8 mouse cellular contexts compared by ENCODE assay signal in the genomic region with DNA sequence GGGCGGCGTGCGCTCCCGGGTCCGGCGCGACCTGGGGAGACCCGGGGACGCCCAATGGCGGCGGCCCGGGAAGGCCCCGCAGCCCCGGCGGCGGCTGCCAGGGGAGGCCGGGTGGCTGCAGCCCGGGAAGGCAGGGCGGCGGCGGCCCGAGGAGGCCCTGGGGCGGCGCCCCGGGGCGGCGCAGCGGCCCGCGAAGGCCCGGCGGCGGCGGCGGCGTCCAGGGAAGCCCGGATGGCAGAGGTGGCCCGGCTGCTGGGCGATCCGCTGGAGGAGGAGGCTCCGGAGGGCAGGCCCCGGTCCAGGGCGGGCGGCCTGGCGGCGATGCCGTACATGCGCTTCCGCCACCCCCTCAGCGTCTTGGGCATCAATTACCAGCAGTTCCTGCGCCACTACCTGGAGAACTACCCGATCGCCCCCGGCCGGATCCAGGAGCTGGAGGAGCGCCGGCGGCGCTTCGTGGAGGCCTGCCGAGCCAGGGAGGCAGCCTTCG. TPM values are rescaled to one million over a fixed set of nuclear protein-coding genes. Genes with fewer than 3 reads are reported as not detected.
A peak's percentile ranks its signal among the peaks of the same experiment; 100 is the strongest.
DNase-seq lines count a peak whose midpoint lies in the region; ATAC-seq and TF ChIP-seq lines count a peak whose summit lies in the region.

No protein-coding gene starts in this region.

- H3K27me3 ChIP-seq in Patski: no peaks in the 10 kb centered on the region
- H3K27me3 ChIP-seq in hindbrain, embryonic 16.5 days (replicated peaks; ENCODE audit: control insufficient read depth, insufficient read depth, low read length): no peaks in the 10 kb centered on the region

- peaks cover 9% of the 10 kb centered on the region for H3K4me1 ChIP-seq in hindbrain, embryonic 16.5 days (ENCODE audit: control insufficient read depth, insufficient read depth, low read depth, low read length)

- ATAC-seq in Patski: peak; percentile 38
- peak; percentile 79 for ATAC-seq in hindbrain, embryonic 16.5 days
- ATAC-seq in activated CD4-positive, CD25-positive, alpha-beta regulatory T cell, adult 4 months: no peak

- peaks cover 10% of the 10 kb centered on the region; the same call in 1 of the 2 replicates for H3K36me3 ChIP-seq in hindbrain, embryonic 16.5 days (ENCODE audit: control insufficient read depth, insufficient read depth, low read length)

- WGBS in hindbrain, embryonic 16.5 days: under 1% methylated on average over 45 of the region's 62 CpGs

- peak overlapping the region; percentile 94 for H3K4me2 ChIP-seq in hindbrain, embryonic 16.5 days (ENCODE audit: low read length)

- DNase-seq in Patski (ENCODE audit: low read depth, low spot score): no peak
- peak; percentile 77 to 79 for DNase-seq in cerebellum, postnatal 10 days
- DNase-seq in gastrocnemius, adult 8-10 months (ENCODE audit: low spot score in 2 of 2): peak; percentile 17 to 32
- DNase-seq in left cerebral cortex, adult 8-10 months (ENCODE audit: low spot score in 2 of 2): peak; percentile 40 to 42
- peak; percentile 64 to 74 for DNase-seq in lung, postnatal 4 days
- peak; percentile 47 for DNase-seq in right cerebral cortex, postnatal 14 days

- no peak for TF ChIP-seq CTCF in Patski (IDR thresholded peaks at IDR 0.05)

- H3K4me3 ChIP-seq in hindbrain, embryonic 16.5 days (ENCODE audit: low read length): peak overlapping the region; percentile 94

- CTCF ChIA-PET in Patski (lab: Charles Lee): no interaction called here

- H3K9ac ChIP-seq in hindbrain, embryonic 16.5 days (ENCODE audit: low read depth, low read length): peak overlapping the region; percentile 100

- H3K9me3 ChIP-seq in hindbrain, embryonic 16.5 days (ENCODE audit: control insufficient read depth, low read length): no peaks in the 10 kb centered on the region

- in situ Hi-C loops in Patski (cut with MboI; ENCODE audit: low pct_unique_long_range_greater_than_20kb): no loop called here

- peak overlapping the region; percentile 92 for H3K27ac ChIP-seq in hindbrain, embryonic 16.5 days (ENCODE audit: low read depth, low read length)

- POLR2A ChIA-PET in Patski (lab: Charles Lee): interaction anchor here (0.7 kb wide), 1 partner anchor 27 kb away, joined by 3 read pairs; no protein-coding TSS in a partner anchor

RNA-seq across cellular contexts. Expression of a gene that starts 0.4 kb away (rescaled TPM):
- 25.4 TPM for polyA plus RNA-seq in Patski (2021)
- total RNA-seq in gastrocnemius, adult 8-10 months (2022): 1 to 10 TPM; 5.6 to 5.9 (median 5.8) TPM
- 2.9 and 3.7 TPM in 2 replicates for polyA plus RNA-seq in hindbrain, embryonic 16.5 days (2015; fragmentation: Nextera tagmentation; extraction: Ambion mirVana)
- total RNA-seq in left cerebral cortex, adult 8-10 months (2022): 10 to 100 TPM; 56.5 to 59.8 (median 58.3) TPM
- under 1 TPM; 0.36 to 0.48 TPM for polyA plus RNA-seq in activated CD4-positive, CD25-positive, alpha-beta regulatory T cell, adult 4 months (2017; shearing (Covaris generic))

RNA-seq across cellular contexts. Expression of a gene that starts 9.5 kb away (rescaled TPM):
- 11.7 TPM for polyA plus RNA-seq in Patski (2021)
- 1 to 10 TPM; 5.1 to 7.2 (median 6.3) TPM for total RNA-seq in gastrocnemius, adult 8-10 months (2022)
- polyA plus RNA-seq in hindbrain, embryonic 16.5 days (2015; fragmentation: Nextera tagmentation; extraction: Ambion mirVana): 33.5 and 36.3 TPM in 2 replicates
- total RNA-seq in left cerebral cortex, adult 8-10 months (2022): 10 to 100 TPM; 30.6 to 34.2 (median 33.4) TPM
- polyA plus RNA-seq in activated CD4-positive, CD25-positive, alpha-beta regulatory T cell, adult 4 months (2017; shearing (Covaris generic)): 1 to 10 TPM; 1.0 to 1.1 TPM

RNA-seq across cellular contexts. Expression of a gene that starts 22.9 kb away (rescaled TPM):
- not detected for polyA plus RNA-seq in Patski (2021)
- total RNA-seq in gastrocnemius, adult 8-10 months (2022): not detected
- polyA plus RNA-seq in hindbrain, embryonic 16.5 days (2015; fragmentation: Nextera tagmentation; extraction: Ambion mirVana): 1.7 and 3.1 TPM in 2 replicates
- 1 to 10 TPM in 2 of 4 experiments, under 1 TPM in 2; 0.72 to 1.9 (median 1.0) TPM for total RNA-seq in left cerebral cortex, adult 8-10 months (2022)
- polyA plus RNA-seq in activated CD4-positive, CD25-positive, alpha-beta regulatory T cell, adult 4 months (2017; shearing (Covaris generic)): not detected

RNA-seq across cellular contexts. Expression of a gene that starts 34.0 kb away (rescaled TPM):
- polyA plus RNA-seq in Patski (2021): 0.35 TPM
- not detected for total RNA-seq in gastrocnemius, adult 8-10 months (2022)
- polyA plus RNA-seq in hindbrain, embryonic 16.5 days (2015; fragmentation: Nextera tagmentation; extraction: Ambion mirVana): 18.6 and 19.2 TPM in 2 replicates
- total RNA-seq in left cerebral cortex, adult 8-10 months (2022): 1 to 10 TPM in 2 of 4 experiments, under 1 TPM in 2; 0.59 to 2.9 (median 0.95) TPM
- under 1 TPM in 1 of 2 experiments, not detected in 1; 0.17 TPM for polyA plus RNA-seq in activated CD4-positive, CD25-positive, alpha-beta regulatory T cell, adult 4 months (2017; shearing (Covaris generic))

RNA-seq across cellular contexts. Expression of a gene that starts 43.8 kb away (rescaled TPM):
- 61.7 TPM for polyA plus RNA-seq in Patski (2021)
- 10 to 100 TPM; 39.4 to 49.9 (median 45.0) TPM for total RNA-seq in gastrocnemius, adult 8-10 months (2022)
- 131 and 142 TPM in 2 replicates for polyA plus RNA-seq in hindbrain, embryonic 16.5 days (2015; fragmentation: Nextera tagmentation; extraction: Ambion mirVana)
- total RNA-seq in left cerebral cortex, adult 8-10 months (2022): 10 to 100 TPM; 34.8 to 39.2 (median 39.1) TPM
- 10 to 100 TPM; 31.2 to 41.1 TPM for polyA plus RNA-seq in activated CD4-positive, CD25-positive, alpha-beta regulatory T cell, adult 4 months (2017; shearing (Covaris generic))
